Mouse (Mus musculus) C2C12 (cell line): ENCODE data around the gene Mybphl. TPM values are rescaled to one million over a fixed set of nuclear protein-coding genes. Genes with fewer than 3 reads are reported as not detected.
A peak's percentile ranks its signal among the peaks of the same experiment; 100 is the strongest.

Source experiments
- H3K27me3 ChIP-seq: one replicate; pipeline ENCODE4 v1.6.1; 2011; ENCODE audit not compliant: control insufficient read depth, insufficient read depth, insufficient read length
- H3K36me3 ChIP-seq: one replicate; pipeline ENCODE4 v1.6.1; 2011; ENCODE audit not compliant: control insufficient read depth, insufficient read depth
- H3K4me3 ChIP-seq: one replicate; pipeline ENCODE4 v1.5.1; 2011; ENCODE audit warnings: mild to moderate bottlenecking, control low read depth; ENCODE audit not compliant: poor library complexity, insufficient read depth, severe bottlenecking
- H3K79me2 ChIP-seq: one replicate; pipeline ENCODE4 v1.6.1; 2011; ENCODE audit not compliant: control insufficient read depth, insufficient read depth
- H3K79me3 ChIP-seq: one replicate; pipeline ENCODE4 v1.6.1; 2011; ENCODE audit warnings: low read depth, control low read depth
- H3ac ChIP-seq: one replicate; pipeline ENCODE3; 2011; ENCODE audit warnings: low read depth; ENCODE audit not compliant: control insufficient read depth, insufficient read length
- CEBPB ChIP-seq: IDR thresholded peaks from one replicate; pipeline ENCODE4 v1.6.1; 2011; ENCODE audit warnings: low read depth, mild to moderate bottlenecking, control low read depth, moderate library complexity
- CTCF ChIP-seq: IDR thresholded peaks from one replicate; pipeline ENCODE4 v1.5.1; 2011; ENCODE audit not compliant: control insufficient read depth, insufficient read depth, insufficient read length
- FOSL1 ChIP-seq: IDR thresholded peaks from one replicate; pipeline ENCODE4 v1.8.0; 2011; ENCODE audit warnings: mild to moderate bottlenecking, low read length; ENCODE audit not compliant: poor library complexity, insufficient read depth, severe bottlenecking
- MAX ChIP-seq: IDR thresholded peaks from one replicate; pipeline ENCODE4 v1.6.1; 2011; ENCODE audit warnings: mild to moderate bottlenecking, control low read depth
- MYOD1 ChIP-seq: IDR thresholded peaks from one replicate; pipeline ENCODE4 v1.6.1; 2011; ENCODE audit warnings: low read depth; ENCODE audit not compliant: control insufficient read depth, insufficient read length
- MYOG ChIP-seq: IDR thresholded peaks from one replicate; pipeline ENCODE4 v1.6.1; 2011; ENCODE audit not compliant: control insufficient read depth, insufficient read length; ENCODE audit errors: extremely low read depth
- USF1 ChIP-seq: IDR thresholded peaks from one replicate; pipeline ENCODE4 v1.6.1; 2011; ENCODE audit warnings: low read depth, mild to moderate bottlenecking, control low read depth, moderate library complexity
- polyA plus RNA-seq: library from polyadenylated mRNA; unstranded; fragments of >200 nt; fragmentation: generic; extraction: Trizol; gene quantifications from one replicate; pipeline ENCODE4 v1.2.1, GENCODE M21; 2012; ENCODE audit warnings: missing spikeins

Mybphl gene
- polyA plus RNA-seq, 1 experiment, result not detected

DNA sequence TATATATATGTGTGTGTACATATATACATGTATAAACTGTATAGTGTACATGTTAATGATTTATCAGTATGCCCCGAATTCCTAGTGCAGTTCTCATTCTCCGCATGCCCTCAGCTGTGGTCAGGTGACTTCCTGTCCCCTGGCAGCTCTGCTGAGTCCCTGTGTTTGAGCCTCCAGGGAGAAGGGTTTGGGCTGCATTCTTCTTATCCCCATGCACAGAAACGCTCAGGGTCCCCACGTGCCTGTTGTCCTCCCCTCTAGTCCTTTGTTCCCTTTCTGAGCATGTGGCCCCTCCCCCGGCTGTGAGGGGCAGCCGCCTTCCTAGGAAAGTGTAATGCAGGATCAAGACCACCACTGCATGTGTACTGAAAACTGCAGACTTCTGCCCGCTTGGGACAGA is 3.8 kb upstream of the Mybphl start:
- Histone ChIP-seq H3K79me3 (no peaks in the 10 kb centered on the region), H3ac (no peak overlapping the region), H3K79me2 (no peaks in the 10 kb centered on the region), H3K27me3 (peaks cover 74% of the 10 kb centered on the region), H3K36me3 (no peaks in the 10 kb centered on the region), H3K4me3 (no peak overlapping the region)
- TF ChIP-seq MYOD1 (no peak), USF1 (no peak), CTCF (no peak), FOSL1 (no peak), MAX (no peak), CEBPB (no peak), MYOG (no peak)

DNA sequence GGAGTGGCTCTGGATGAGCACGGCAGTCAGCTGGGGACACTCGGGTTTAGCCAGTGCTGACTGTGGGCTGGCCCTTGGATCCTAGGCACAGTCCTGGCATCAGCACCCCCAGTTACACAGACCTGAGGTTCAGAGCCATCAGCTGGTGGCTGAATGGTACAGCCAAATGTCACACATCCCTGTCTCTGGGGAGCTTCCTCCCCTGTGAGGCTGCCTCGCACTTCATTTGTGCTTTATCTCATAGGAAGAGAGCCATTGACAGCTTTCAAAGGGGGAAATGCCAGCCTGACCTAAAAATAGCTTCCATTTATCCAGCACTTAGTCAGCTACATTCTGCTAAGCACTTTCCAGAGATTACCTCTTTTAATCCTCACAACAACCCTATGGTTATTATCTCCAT is 1.1 kb upstream of the Mybphl start:
- Histone ChIP-seq H3K79me2 (no peaks in the 10 kb centered on the region), H3K36me3 (no peaks in the 10 kb centered on the region), H3ac (no peak overlapping the region), H3K27me3 (peaks cover 65% of the 10 kb centered on the region), H3K79me3 (no peaks in the 10 kb centered on the region), H3K4me3 (no peak overlapping the region)
- TF ChIP-seq FOSL1 (no peak), MAX (no peak), CTCF (no peak), MYOD1 (no peak), USF1 (no peak), CEBPB (no peak), MYOG (no peak)

DNA sequence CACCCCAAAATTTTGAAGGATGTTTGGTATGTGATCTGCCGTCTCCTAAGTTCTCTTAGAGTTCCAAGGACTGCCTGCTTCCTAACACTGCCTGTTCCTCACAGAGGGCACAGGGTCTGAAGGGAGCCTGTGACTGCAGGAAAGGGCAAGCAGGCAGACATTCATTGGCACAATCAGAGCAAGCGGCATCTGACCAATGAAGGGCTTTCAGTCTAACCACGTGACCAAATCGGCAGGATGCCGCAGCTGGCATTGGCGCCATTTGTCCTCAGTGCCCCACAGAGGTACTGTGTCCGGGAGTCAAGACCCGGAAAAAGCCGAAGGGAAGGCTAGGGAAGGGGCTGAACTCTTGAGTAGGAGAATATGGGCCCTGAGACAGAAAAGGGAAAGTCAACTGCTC is 2.5 kb downstream of the Mybphl start:
- Histone ChIP-seq H3K79me3 (no peaks in the 10 kb centered on the region), H3K27me3 (peaks cover 51% of the 10 kb centered on the region), H3K36me3 (no peaks in the 10 kb centered on the region), H3ac (no peak overlapping the region), H3K79me2 (no peaks in the 10 kb centered on the region), H3K4me3 (no peak overlapping the region)
- peak; percentile 36 for TF ChIP-seq USF1
- TF ChIP-seq CTCF, result no peak

DNA sequence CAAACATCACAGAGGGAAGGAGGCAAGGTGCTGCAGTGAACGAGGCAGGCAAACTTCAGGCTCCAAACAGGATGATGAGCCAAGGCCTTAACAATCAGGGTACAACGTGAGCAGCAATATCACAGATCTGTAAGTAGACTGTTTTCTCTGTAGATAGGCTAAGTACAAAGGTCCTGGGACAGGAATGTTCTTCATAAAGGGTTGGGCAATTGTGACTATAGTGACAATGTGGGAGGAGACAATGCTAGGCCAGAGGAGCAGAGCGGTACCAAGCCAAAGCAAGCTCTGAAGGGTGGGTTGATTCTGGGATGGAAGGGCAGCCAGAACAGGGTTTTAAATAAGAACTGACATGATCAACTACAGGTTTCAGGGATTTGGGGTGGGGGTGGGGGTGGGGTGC is 3.1 kb downstream of the Mybphl start:
- H3K79me2 ChIP-seq, result no peaks in the 10 kb centered on the region
- H3K27me3 ChIP-seq, result peaks cover 58% of the 10 kb centered on the region
- H3K79me3 ChIP-seq, result no peaks in the 10 kb centered on the region
- H3K4me3 ChIP-seq, result no peak overlapping the region
- TF ChIP-seq FOSL1 (no peak), MAX (no peak), MYOG (no peak), CTCF (no peak), MYOD1 (no peak), CEBPB (no peak), USF1 (no peak)
- no peaks in the 10 kb centered on the region for H3K36me3 ChIP-seq
- no peak overlapping the region for H3ac ChIP-seq

DNA sequence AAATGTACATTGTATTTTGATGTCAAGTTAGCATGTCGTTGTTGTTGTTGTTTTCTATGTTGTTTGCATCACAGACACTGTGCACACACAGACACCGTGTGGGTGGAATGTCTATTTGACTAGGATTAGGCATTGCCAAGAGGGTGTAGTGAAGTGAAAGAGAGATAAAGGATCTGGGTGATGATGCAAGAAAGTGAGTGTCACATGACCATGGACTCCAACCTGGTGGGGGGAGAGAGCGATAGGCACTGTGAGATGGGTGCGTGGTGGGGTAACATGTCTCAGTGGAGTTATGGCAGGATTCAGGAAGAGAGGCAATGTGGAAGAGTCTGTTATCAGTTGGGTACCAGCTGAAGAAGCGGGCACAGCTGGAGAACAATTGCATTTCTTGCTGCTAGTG is 4.0 kb downstream of the Mybphl start:
- H3ac ChIP-seq, result no peak overlapping the region
- H3K79me2 ChIP-seq, result no peaks in the 10 kb centered on the region
- H3K4me3 ChIP-seq, result no peak overlapping the region
- TF ChIP-seq MYOG (no peak), CTCF (no peak), CEBPB (no peak), FOSL1 (no peak), MAX (no peak), USF1 (no peak)
- peaks cover 63% of the 10 kb centered on the region for H3K27me3 ChIP-seq
- H3K79me3 ChIP-seq, result no peaks in the 10 kb centered on the region
- no peaks in the 10 kb centered on the region for H3K36me3 ChIP-seq

DNA sequence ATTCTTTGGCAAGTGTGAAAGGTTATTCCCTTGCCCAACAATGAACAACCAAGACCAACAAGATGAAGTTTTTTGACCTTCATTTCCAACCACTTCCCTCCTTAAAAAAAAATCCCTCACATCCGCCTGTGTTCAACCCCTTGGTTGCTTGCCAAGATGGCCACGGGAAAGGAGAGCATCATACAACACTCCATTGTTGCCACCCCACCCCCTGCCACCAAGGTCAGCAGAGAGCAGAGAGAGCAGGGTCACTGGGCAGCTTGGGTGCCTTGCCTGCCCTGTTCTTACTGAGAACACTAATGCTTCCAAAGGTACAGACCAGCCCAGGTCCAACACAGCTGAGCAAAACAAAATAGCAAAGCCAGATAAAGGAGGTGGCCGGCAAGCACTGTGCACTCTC is 7.6 kb downstream of the Mybphl start:
- TF ChIP-seq CTCF (no peak), MYOD1 (no peak), FOSL1 (no peak), CEBPB (no peak), USF1 (no peak), MYOG (no peak), MAX (no peak)
- Histone ChIP-seq H3K36me3 (no peaks in the 10 kb centered on the region), H3K4me3 (no peak overlapping the region), H3K79me3 (no peaks in the 10 kb centered on the region), H3ac (no peak overlapping the region), H3K79me2 (no peaks in the 10 kb centered on the region), H3K27me3 (peaks cover 62% of the 10 kb centered on the region)
